Mouse (Mus musculus) thymus, adult 18-20 months (tissue): ENCODE data around the gene Kcnk15.

ENCODE experiments used
- DNase-seq, 2 experiments: peaks; one replicate each; pipeline ENCODE4 v3.0.0; 2022; ENCODE audit warnings: mixed read lengths in 2 of 2

Kcnk15 gene

GRCm38 (mm10) chr2:163853461-163853901, at the start of gene Kcnk15:
Gene Kcnk15 (plus strand): TSS chr2:163853651.
- no peak for DNase-seq

- no peak for DNase-seq
Measured at GRCm38 (mm10) chr2:163803838-163804237, 49.6 kb upstream of the Kcnk15 start.

- no peak for DNase-seq
Measured at GRCm38 (mm10) chr2:163809166-163809565, 44.3 kb upstream of the Kcnk15 start.

DNA sequence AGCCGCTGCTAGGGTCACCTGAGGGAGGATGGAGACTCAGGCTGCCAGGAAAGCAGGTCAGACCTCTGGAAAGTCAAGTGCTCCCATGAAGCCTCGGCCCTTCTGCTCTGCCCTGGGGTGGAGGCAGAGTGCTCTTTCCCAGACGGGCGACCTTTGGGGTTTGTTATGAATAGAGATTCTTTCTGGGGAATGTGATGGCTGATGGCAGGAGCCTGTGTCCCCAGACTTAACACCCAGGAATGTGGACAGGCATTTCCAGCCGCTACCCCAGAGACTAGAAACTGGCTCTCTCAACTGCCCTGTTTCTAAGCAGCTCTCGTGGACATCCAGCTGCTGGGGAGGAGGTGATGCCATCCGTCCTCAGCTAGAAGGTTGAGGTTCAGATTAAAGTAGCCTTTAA, 43.7 kb upstream of the Kcnk15 start:
- no peak for DNase-seq

DNA sequence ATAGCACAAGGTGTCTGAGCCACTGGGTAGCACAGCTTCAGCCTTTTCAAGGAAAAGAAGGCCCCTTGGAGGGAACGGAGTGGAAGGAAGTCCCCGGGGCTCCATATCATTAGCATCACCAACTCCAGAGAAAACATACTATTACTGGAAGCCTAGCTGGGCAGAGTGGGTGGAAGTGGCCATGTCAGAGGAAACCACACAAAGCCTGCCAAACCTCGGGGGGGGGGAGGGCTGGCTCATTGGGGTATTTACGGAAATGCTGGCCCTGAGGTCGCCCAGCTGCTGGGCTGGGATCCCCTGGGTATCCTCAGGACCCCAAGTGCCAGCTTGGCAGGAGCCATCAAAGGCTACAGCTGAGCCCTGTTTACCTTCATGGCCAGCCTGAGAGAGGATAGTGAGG, 40.4 kb upstream of the Kcnk15 start:
- no peak for DNase-seq

DNA sequence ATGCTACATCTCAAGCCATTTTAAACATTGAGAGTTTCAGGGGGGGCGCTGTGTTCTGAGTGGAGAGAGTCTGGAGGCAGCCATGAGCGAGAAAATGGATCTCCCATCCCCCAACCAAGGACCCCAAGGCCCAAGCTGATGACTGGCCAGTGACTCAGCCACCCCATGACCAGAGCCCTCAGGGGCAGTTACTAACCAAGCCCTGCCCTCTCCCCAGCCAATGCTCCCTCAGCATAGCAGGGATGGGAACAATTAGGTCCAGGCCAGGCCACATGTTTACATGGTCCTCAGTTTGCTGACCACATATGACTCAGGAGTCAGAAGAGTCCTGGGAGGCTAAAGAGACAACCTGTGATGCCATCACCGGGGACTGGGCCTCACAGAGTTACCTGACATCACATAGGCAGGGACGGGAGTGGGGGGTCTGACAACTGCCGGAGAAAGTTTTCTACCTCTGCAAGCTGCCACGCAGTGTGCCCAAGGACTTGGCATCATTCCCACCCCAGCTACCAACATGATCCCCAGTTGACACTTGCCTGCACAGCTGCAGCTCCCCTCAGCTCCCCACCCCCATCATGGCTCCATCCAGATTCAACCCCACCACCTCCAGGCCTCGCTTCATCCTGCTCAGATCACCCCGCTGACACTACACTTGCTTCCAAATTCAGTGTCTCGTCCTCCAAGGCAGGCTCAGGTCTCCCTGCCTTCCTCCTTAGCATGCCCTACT, 38.5 kb upstream of the Kcnk15 start:
- no peak for DNase-seq

- DNase-seq, result no peak
Measured at GRCm38 (mm10) chr2:163820607-163821006, 32.8 kb upstream of the Kcnk15 start, which contains the start of gene Ccn5. Gene Ccn5 (plus strand): TSS chr2:163820861.

GRCm38 (mm10) chr2:163823248-163823647, 30.2 kb upstream of the Kcnk15 start:
- DNase-seq, result no peak

DNA sequence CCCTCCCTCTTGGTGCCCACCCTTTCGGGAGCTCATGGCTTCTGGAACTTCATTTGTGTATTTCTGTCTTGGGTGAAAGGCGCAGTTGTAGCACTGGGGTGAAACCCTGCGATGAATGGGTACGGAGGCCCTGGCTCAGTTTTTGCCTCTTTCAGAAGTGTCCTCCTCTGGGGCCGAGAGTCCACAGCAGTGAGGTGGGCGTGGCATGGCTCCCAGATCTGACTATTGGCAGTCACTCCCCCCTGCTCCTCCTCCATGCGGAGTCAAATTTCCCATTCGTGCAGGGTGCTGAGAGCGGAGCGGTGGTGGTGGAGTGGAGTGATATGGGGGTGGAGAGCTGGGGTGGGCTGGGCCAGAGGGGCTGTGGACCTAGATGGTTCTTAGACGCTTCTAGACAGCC, 29.7 kb upstream of the Kcnk15 start:
- DNase-seq, result no peak

GRCm38 (mm10) chr2:163825861-163826260, 27.6 kb upstream of the Kcnk15 start:
- DNase-seq, result no peak

- DNase-seq, result no peak
Measured at GRCm38 (mm10) chr2:163826494-163826893, 27.0 kb upstream of the Kcnk15 start.

GRCm38 (mm10) chr2:163831163-163831562, 22.3 kb upstream of the Kcnk15 start:
- no peak for DNase-seq

GRCm38 (mm10) chr2:163838043-163838442, 15.4 kb upstream of the Kcnk15 start:
- DNase-seq, result peak; percentile 38 to 43

DNA sequence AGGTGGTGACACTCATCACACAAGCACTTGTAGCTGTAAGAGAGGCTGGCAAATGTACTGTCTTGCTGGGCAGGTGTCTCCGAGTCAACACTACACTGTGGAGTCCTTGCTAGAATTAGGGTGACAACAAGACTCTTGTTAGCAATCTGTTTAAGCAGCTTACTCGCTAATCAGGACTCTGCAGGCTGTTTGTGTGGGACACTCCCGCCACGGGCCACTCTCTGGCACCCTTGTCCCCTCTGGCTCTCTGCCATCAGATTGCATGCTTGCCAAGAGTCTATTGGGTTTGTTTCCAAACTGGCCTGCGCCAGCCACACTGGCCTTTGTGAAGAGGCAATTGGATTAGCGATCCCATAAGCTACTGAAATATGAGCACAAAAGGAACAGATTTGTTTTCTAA, 13.9 kb upstream of the Kcnk15 start:
- no peak for DNase-seq

DNA sequence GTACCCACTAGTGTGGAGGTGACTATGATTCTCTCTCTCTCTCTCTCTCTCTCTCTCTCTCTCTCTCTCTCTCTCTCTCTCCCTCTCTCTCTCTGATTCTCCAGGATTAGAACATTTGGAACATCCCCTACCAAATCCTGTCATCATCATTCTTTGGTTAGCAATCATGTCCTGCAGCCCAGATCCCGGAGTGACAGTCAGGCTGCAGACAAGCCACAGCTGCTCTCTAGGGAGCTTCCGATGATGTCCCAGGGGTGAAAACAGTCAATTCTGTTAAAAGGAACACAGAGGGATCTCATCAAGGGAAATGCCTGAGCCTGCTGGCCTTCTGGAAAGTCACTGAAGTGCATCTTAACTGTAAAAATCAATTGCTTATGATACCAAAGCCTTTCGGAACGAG, 11.4 kb upstream of the Kcnk15 start:
- DNase-seq, result no peak

DNA sequence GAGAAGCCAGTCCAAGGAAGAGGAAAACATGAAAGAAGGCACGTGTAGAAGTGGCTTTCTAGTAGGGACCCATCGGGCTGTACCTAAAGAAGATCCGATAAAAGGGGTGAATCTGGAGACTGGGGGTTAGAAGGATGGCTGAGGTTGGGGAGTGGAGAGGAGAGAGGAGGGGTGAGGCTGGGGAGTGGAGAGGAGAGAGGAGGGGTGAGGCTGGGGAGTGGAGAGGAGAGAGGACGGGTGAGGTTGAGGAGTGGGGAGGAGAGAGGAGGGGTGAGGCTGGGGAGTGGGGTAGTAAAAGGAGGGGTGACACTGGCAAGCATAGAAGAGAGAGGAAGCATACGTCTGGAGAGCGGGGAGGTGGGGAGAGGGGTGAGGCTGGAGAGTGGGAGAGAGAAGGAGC, 3.8 kb downstream of the Kcnk15 start:
- DNase-seq, result no peak

DNA sequence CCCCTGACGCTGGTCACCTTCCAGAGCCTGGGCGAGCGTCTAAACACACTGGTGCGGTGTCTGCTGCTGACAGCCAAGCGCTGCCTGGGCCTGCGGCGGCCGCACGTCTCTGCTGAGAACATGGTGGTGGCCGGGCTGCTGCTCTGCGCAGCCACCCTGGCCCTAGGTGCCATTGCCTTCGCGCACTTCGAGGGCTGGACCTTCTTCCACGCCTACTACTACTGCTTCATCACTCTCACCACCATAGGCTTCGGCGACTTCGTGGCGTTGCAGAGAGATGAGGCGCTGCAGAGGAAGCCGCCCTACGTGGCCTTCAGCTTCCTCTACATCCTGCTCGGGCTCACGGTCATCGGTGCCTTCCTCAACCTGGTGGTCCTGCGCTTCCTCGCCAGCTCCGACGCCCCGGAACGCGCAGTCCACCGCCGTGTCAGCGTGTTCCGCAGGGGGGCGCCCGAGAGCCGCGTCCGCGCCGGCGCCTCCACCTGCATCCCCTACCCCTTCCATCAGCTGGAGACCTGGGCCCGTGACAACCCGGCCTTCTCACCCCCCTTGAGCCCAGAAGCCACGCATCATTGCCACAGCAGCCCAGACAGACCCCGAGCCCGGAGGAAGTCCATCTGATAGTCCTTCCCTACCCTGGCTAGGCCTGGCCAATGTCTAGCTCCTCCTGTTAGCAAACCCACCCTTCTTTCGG, 5.0 kb downstream of the Kcnk15 start:
- no peak for DNase-seq

DNA sequence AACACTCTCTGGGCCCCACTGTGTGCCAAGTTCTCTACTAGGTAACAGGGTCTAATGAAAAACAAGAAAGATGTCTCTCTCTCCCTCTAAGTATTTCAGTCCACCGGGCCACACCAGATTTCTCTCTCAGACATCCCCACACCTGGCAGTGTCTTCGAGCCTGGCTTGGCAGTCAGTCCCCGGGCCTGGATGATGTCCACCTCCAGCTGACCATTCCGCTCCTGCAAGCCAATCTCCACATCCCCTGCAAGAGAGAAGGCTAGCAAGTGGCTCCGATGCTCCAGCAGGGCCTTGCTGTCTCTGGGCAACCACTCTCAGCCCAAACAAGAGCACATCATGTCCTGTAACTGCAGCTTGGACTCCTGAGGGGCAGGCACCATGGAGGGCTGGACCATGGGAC, 11.9 kb downstream of the Kcnk15 start:
- no peak for DNase-seq

DNA sequence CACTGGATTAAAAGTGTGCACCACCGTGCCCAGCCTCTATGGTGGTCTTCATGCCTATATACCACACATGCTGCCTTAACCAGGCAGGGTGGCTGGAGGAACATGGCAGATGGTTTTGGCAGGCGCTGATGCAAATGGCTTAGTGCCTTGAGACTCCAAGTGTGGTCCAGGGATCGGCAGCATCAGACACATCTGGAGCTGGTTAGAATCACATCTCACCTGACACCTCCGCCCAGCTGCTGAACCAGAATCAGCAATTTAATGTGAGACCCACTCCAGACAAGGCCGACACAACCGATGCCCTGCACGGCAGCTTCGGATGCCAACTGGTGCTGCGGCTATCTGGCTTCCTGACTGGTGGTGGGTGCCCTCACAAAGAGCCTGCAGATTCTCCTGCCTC, 12.6 kb downstream of the Kcnk15 start:
- DNase-seq, result no peak

- DNase-seq, result no peak
Measured at GRCm38 (mm10) chr2:163869783-163870182, 16.3 kb downstream of the Kcnk15 start.

DNA sequence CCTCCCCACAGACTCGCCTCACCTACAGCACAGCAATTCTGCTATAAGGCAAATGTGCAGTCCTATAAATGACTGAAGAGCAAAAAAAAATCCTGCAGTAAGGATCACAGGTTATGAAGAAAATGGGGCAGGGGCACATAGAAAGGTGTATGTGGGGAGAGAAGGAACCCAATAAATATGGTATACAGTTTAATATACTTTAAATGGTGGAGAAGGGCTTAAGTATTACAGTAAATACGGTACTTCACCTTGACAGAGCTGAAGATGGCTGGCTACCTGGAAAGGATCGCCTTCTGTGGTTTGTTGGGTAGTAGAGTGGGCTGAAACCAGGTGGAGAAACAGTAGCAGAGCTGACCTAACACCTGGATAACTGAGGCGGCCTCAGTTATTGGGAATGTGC, 17.8 kb downstream of the Kcnk15 start:
- no peak for DNase-seq

- DNase-seq, result no peak
Measured at GRCm38 (mm10) chr2:163871906-163872305, 18.5 kb downstream of the Kcnk15 start.

GRCm38 (mm10) chr2:163874877-163875276, 21.4 kb downstream of the Kcnk15 start:
- DNase-seq, result no peak

DNA sequence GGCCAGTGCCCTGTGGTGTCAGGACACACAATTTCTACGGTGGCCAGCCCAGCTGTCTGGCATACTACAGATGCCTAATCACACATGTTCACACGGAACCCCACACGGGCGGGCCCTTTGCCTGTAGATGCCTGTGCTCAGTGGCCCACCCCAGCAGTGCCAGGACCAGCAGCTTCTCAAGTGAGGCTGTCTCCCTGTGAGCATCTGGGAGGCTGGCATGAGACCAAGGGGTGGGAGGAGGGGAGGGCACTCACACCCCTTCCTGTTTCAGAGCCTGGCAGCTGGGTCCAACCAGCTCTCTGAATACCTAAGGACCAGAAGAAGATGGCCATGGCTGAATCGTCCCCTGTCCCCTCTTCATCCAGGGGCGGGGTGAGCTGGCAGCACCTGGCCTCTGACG, 22.0 kb downstream of the Kcnk15 start:
- DNase-seq, result no peak
